Mouse (Mus musculus): ENCODE measurements around the gene Ppt2. TPM values are rescaled to one million over a fixed set of nuclear protein-coding genes. Genes with fewer than 3 reads are reported as not detected.

Gene Ppt2
- polyA plus RNA-seq, 1 experiment, result 22.0 TPM

- H3K27ac ChIP-seq (ENCODE audit: insufficient read depth, low read depth, low read length), result peak within 1 kb of the TSS; percentile 100
- peaks cover 11% of the 10 kb centered on the region for H3K36me3 ChIP-seq (ENCODE audit: control insufficient read depth, insufficient read depth, low read length)
- peaks cover 30% of the 10 kb centered on the region for H3K4me1 ChIP-seq (ENCODE audit: control insufficient read depth, insufficient read depth, insufficient read length, low read length)
- TF ChIP-seq CTCF (IDR thresholded peaks at IDR 0.05; ENCODE audit: extremely low read depth, insufficient read length, insufficient replicate concordance, low read depth, low read length) (no peak), POLR2A (IDR thresholded peaks at IDR 0.05; ENCODE audit: low read depth, low read length) (peak; percentile 49; the same call in 1 of the 2 replicates)
- WGBS, result 1% methylated on average over 30 of the region's 30 CpGs
- H3K4me3 ChIP-seq (ENCODE audit: low read depth, low read length), result peak within 1 kb of the TSS; percentile 97
- H3K27me3 ChIP-seq (ENCODE audit: control insufficient read depth, insufficient read depth, low read length), result no peaks in the 10 kb centered on the region
Measured at GRCm38 (mm10) chr17:34603375-34604060, 24.8 kb downstream of the Ppt2 start, which contains the start of gene Rnf5. Gene Rnf5, minus strand, starts transcription at chr17:34603690.

- Histone ChIP-seq H3K36me3 (ENCODE audit: control insufficient read depth, insufficient read depth, low read length) (peaks cover 11% of the 10 kb centered on the region), H3K27me3 (ENCODE audit: control insufficient read depth, insufficient read depth, low read length) (no peaks in the 10 kb centered on the region), H3K27ac (ENCODE audit: insufficient read depth, low read depth, low read length) (no peak overlapping the region), H3K4me3 (ENCODE audit: low read depth, low read length) (no peak overlapping the region), H3K4me1 (ENCODE audit: control insufficient read depth, insufficient read depth, insufficient read length, low read length) (peaks cover 17% of the 10 kb centered on the region)
- 76% methylated on average over 12 of the region's 12 CpGs for WGBS
- TF ChIP-seq CTCF (IDR thresholded peaks at IDR 0.05; ENCODE audit: extremely low read depth, insufficient read length, insufficient replicate concordance, low read depth, low read length), result no peak
- no peak for TF ChIP-seq POLR2A (IDR thresholded peaks at IDR 0.05; ENCODE audit: low read depth, low read length)
Measured at GRCm38 (mm10) chr17:34601796-34602195, 26.5 kb downstream of the Ppt2 start.

GRCm38 (mm10) chr17:34599891-34600290 lies 28.4 kb downstream of the Ppt2 start:
- H3K4me1 ChIP-seq (ENCODE audit: control insufficient read depth, insufficient read depth, insufficient read length, low read length), result peaks cover 11% of the 10 kb centered on the region
- TF ChIP-seq POLR2A (IDR thresholded peaks at IDR 0.05; ENCODE audit: low read depth, low read length) (no peak), CTCF (IDR thresholded peaks at IDR 0.05; ENCODE audit: extremely low read depth, insufficient read length, insufficient replicate concordance, low read depth, low read length) (no peak)
- WGBS, result 68% methylated on average over 9 of the region's 9 CpGs

GRCm38 (mm10) chr17:34597566-34598095 lies 30.7 kb downstream of the Ppt2 start, which contains the start of gene Ager:
Gene Ager, plus strand, starts transcription at chr17:34597862.
- Histone ChIP-seq H3K27me3 (ENCODE audit: control insufficient read depth, insufficient read depth, low read length) (no peaks in the 10 kb centered on the region), H3K27ac (ENCODE audit: insufficient read depth, low read depth, low read length) (no peak within 1 kb of the TSS), H3K4me3 (ENCODE audit: low read depth, low read length) (no peak within 1 kb of the TSS), H3K36me3 (ENCODE audit: control insufficient read depth, insufficient read depth, low read length) (peaks cover 31% of the 10 kb centered on the region), H3K4me1 (ENCODE audit: control insufficient read depth, insufficient read depth, insufficient read length, low read length) (peaks cover 11% of the 10 kb centered on the region)
- TF ChIP-seq POLR2A (IDR thresholded peaks at IDR 0.05; ENCODE audit: low read depth, low read length) (no peak), CTCF (IDR thresholded peaks at IDR 0.05; ENCODE audit: extremely low read depth, insufficient read length, insufficient replicate concordance, low read depth, low read length) (no peak)
- WGBS, result 19% methylated on average over 6 of the region's 6 CpGs

More at GRCm38 (mm10) chr17:34599891-34600290, 28.4 kb downstream of the Ppt2 start:
- H3K4me3 ChIP-seq (ENCODE audit: low read depth, low read length), result no peak overlapping the region
- H3K27me3 ChIP-seq (ENCODE audit: control insufficient read depth, insufficient read depth, low read length), result no peaks in the 10 kb centered on the region
- H3K36me3 ChIP-seq (ENCODE audit: control insufficient read depth, insufficient read depth, low read length), result peaks cover 24% of the 10 kb centered on the region
- no peak overlapping the region for H3K27ac ChIP-seq (ENCODE audit: insufficient read depth, low read depth, low read length)

- Histone ChIP-seq H3K27me3 (ENCODE audit: control insufficient read depth, insufficient read depth, low read length) (no peaks in the 10 kb centered on the region), H3K4me3 (ENCODE audit: low read depth, low read length) (no peak overlapping the region), H3K27ac (ENCODE audit: insufficient read depth, low read depth, low read length) (no peak overlapping the region), H3K36me3 (ENCODE audit: control insufficient read depth, insufficient read depth, low read length) (peaks cover 28% of the 10 kb centered on the region), H3K4me1 (ENCODE audit: control insufficient read depth, insufficient read depth, insufficient read length, low read length) (peaks cover 14% of the 10 kb centered on the region)
- TF ChIP-seq CTCF (IDR thresholded peaks at IDR 0.05; ENCODE audit: extremely low read depth, insufficient read length, insufficient replicate concordance, low read depth, low read length) (no peak), POLR2A (IDR thresholded peaks at IDR 0.05; ENCODE audit: low read depth, low read length) (no peak)
- WGBS, result 75% methylated on average over 8 of the region's 8 CpGs
Measured at GRCm38 (mm10) chr17:34596098-34596497, 32.2 kb downstream of the Ppt2 start.

GRCm38 (mm10) chr17:34593752-34594525 lies 34.4 kb downstream of the Ppt2 start:
- Histone ChIP-seq H3K27me3 (ENCODE audit: control insufficient read depth, insufficient read depth, low read length) (no peaks in the 10 kb centered on the region), H3K4me1 (ENCODE audit: control insufficient read depth, insufficient read depth, insufficient read length, low read length) (peaks cover 15% of the 10 kb centered on the region), H3K4me3 (ENCODE audit: low read depth, low read length) (peak overlapping the region; percentile 96), H3K36me3 (ENCODE audit: control insufficient read depth, insufficient read depth, low read length) (peaks cover 20% of the 10 kb centered on the region), H3K27ac (ENCODE audit: insufficient read depth, low read depth, low read length) (no peak overlapping the region)
- TF ChIP-seq POLR2A (IDR thresholded peaks at IDR 0.05; ENCODE audit: low read depth, low read length), result no peak
- no peak for TF ChIP-seq CTCF (IDR thresholded peaks at IDR 0.05; ENCODE audit: extremely low read depth, insufficient read length, insufficient replicate concordance, low read depth, low read length)
- WGBS, result 46% methylated on average over 34 of the region's 34 CpGs
